Mouse (Mus musculus): ENCODE measurements around the gene Gap43.
"Not testable (repeated sequence)": the region's sequence is repeated elsewhere in the genome, so short reads cannot be mapped to it uniquely, and the experiment has no call there.

Gap43 gene

DNA sequence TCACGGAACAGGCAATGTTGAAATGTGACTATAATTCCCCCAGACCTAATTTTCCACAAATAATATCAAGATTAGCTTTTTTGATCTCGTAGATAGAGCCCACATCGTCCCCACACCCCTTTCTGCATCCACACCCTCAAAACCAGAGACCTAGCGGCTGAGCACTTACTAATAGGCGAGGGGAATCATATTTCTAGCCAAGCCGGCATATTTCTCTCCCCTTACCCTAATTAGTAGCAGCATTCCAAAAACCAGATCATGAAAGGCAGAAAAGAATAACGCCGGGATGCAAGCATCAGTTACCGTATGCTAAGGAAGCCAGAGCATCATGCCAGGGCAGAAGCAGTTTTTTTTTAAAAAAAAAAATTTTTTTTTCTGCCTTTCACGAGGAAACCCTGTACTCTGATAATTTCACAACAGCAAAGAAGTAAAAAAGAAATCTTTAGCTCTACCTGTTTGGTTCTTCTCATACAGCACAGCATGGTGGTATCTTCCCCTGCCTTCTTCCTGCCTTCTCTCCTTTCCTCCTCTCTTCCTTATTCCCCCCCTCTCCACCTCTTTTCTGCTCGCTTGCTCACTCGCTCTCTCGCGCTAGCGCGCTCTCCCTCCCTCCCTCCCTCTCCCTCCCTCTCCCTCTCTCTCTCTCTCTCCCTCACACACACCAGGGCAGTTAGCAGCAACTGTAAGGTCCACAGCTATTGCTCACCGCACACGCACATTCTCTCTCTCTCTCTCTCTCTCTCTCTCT lies at the start of gene Gap43:
TSS of gene Gap43 (minus strand) at position 631 of the 748 bp plus-strand sequence.
- no peak for DNase-seq (ENCODE audit: extremely low spot score, low read depth, low spot score)

DNA sequence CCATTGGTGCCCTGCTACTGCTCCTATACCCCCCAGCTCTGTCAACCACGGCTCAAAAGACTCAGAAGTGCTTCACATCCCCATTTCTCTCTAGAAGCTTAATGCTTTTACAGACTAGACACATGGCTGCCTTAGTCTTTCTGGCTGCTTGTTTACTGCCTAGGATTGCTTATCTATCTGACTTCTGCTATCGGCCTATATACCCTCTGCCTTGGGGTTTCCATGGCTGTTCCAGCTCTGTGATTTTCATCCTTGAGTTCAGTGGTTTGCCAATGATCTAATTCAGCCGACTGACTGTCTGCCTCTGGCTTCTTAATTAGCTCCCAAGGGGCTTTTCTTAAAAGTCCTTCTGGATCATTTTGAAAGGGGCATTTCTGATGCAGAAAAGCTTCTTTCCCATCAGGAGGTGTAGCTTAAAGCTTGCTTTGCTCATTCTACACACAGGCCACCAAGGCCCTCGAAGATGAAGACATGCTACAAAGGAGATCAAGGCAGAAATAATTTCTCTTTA lies 40.9 kb upstream of the Gap43 start:
- DNase-seq (ENCODE audit: extremely low spot score, low read depth, low spot score): no peak

DNA sequence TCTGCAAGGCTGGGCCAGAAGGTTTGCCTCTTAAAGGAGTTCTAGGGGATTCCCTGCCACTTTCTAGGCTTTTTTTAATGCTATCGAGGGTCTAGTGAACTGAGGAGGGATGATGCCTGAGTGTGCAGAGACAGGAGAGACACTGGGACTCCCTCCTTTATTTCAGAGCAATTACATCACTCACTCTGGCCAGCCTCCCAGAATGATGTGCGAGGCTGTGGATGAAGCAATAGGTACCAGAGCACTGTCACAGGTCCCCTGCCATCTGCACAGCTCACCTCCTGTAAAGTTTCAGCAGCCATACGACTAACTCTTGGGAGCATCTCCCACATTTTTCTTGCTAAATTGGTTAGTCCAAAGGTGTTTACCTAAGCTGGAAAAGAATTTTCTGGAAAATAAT lies 40.2 kb upstream of the Gap43 start:
- no peak for DNase-seq (ENCODE audit: extremely low spot score, low read depth, low spot score)

DNA sequence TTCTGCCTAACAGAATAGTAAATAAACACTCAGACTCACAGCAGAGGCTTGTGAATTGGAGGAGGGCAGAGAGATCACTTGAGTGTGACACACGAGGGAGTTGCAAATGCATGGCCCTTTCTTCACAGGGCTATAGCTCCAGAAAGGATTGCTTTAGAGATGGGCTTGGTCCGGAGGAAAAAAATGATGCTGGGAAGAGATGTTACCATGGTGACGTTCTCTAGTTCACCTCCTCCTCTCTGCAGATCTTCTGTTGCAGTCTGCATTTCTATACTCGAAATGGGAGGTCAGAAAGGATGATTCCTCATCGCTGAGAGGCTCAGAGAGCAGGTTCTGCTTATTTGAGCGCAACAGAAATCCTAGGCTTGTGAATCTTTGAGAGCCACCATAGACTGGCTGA lies 29.7 kb upstream of the Gap43 start:
- no peak for DNase-seq (ENCODE audit: extremely low spot score, low read depth, low spot score)

- no peak for DNase-seq (ENCODE audit: extremely low spot score, low read depth, low spot score)
Measured at GRCm38 (mm10) chr16:42369346-42369745, 28.9 kb upstream of the Gap43 start.

DNA sequence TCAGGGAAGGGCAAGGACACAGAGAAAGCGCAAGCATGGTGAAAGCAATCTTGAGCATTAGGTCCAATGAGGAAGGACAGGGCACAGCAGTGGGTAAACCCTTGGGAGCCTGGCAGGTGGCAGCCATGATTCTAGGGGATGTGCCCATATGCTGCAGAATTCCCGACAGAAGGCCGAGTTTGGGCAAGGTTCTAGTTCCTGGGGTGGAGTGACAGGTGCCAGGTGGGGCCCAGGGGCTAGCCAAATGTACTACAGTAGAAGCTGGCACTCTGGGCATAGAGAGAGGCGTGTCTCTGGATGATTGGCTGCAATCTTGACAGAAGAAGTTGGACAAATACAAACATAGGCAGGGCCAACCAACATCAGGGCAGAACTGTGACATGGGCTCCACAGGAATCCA lies 19.6 kb upstream of the Gap43 start:
- DNase-seq (ENCODE audit: extremely low spot score, low read depth, low spot score): no peak

DNA sequence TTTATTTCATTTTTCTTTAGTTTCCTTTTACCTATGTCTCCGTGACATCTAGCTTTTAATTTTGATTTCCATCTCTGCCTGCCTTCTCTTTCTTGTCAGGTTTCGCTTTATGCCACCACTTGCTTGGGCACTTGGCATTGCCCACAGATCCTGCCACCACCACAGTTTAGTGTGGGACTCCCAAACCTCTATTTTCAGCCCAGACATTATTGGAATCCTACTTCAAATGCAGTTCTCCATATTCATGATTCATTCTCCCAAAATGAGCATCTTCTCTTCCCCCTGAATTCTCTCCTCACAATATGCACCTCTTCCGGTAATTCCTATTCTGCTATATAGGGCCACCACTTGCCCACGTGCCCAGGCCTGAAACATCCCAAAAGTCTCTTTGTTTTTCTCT lies 17.6 kb upstream of the Gap43 start:
- DNase-seq (ENCODE audit: extremely low spot score, low read depth, low spot score): no peak

GRCm38 (mm10) chr16:42350076-42350475 lies 9.6 kb upstream of the Gap43 start:
- DNase-seq (ENCODE audit: extremely low spot score, low read depth, low spot score): no peak

- not testable (repeated sequence) for DNase-seq (ENCODE audit: extremely low spot score, low read depth, low spot score)
Measured at GRCm38 (mm10) chr16:42340865-42341264, 414 bp upstream of the Gap43 start.

GRCm38 (mm10) chr16:42339512-42339911 lies 939 bp downstream of the Gap43 start:
- DNase-seq (ENCODE audit: extremely low spot score, low read depth, low spot score): no peak

DNA sequence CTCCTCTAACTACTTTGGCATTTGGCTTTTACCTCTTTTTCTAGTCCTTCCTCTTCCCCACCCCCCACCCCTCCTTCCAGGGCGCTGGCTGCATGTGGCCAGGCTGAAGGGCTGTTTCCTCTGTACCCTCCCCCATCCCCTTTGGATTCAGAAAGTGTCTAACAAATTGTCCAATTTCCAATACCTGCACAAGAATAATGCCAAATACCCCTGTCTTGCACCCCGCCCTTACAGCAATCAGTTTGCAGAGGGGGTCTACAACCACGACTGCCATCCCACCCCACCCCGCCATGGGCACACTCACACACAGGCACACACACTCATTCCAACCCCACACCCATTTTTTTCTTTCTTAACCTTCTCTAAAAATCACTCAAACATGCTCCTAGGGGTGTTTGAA lies 1.5 kb downstream of the Gap43 start:
- no peak for DNase-seq (ENCODE audit: extremely low spot score, low read depth, low spot score)

DNA sequence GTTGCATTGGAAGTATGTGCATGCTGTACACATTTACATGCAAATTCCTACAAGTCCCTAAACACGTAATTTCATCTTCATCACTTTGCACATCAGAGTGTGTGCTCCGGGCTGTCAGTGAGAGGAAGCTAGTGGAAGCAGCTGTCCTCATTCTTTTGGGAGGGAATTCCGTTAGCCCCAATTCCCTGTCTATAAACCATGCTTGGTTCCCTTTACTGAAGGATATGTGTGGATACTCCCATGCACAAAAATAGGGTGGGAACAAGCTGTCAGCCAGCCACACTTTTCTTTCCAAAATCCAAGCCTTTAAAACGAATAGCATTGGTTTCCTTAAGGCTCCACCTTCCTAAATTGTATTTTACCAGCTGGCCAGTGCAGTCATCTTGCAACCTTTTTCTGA lies 2.1 kb downstream of the Gap43 start:
- DNase-seq (ENCODE audit: extremely low spot score, low read depth, low spot score): no peak

DNA sequence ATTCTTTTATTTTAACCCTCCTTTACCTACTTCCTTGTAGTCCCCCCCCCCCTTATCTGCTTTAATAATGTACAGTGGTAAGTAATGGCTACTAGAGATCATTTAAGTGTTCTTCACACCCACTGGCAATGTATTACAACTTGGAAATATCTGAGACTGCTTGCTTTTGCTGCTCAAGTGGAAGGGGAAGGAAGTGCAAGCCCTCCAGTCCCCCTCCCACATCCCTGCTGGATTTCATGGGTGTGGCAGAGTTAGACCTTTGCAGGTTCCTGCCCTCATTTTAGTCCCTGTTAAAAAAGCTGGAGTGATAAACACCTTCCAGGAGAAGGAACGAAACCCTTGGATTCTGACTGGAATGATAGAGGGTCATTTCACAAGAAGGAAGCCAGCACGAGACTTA lies 2.8 kb downstream of the Gap43 start:
- no peak for DNase-seq (ENCODE audit: extremely low spot score, low read depth, low spot score)

- no peak for DNase-seq (ENCODE audit: extremely low spot score, low read depth, low spot score)
Measured at GRCm38 (mm10) chr16:42336610-42337009, 3.8 kb downstream of the Gap43 start.

- no peak for DNase-seq (ENCODE audit: extremely low spot score, low read depth, low spot score)
Measured at GRCm38 (mm10) chr16:42332321-42332720, 8.1 kb downstream of the Gap43 start.

GRCm38 (mm10) chr16:42326191-42326590 lies 14.3 kb downstream of the Gap43 start:
- no peak for DNase-seq (ENCODE audit: extremely low spot score, low read depth, low spot score)

- no peak for DNase-seq (ENCODE audit: extremely low spot score, low read depth, low spot score)
Measured at GRCm38 (mm10) chr16:42325536-42325935, 14.9 kb downstream of the Gap43 start.

GRCm38 (mm10) chr16:42319831-42320230 lies 20.6 kb downstream of the Gap43 start:
- no peak for DNase-seq (ENCODE audit: extremely low spot score, low read depth, low spot score)

DNA sequence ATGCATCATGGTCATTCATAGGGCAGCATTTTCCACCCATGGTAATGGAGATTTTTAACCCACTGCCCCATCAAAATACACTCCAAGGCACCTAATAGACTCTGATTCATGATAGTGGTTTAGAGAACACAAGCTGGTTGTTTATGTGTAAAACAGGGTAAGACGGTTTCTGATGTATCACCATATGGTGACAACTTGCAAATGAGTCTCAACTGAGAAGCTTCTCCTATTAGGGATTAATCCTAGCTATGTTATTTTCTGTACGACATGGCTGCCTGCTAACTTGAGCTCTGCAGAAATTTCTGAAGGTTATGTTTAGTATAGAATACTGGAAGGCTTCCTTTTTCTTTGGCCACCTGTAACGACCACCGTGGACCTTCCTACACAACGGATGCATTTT lies 21.1 kb downstream of the Gap43 start:
- DNase-seq (ENCODE audit: extremely low spot score, low read depth, low spot score): no peak

DNA sequence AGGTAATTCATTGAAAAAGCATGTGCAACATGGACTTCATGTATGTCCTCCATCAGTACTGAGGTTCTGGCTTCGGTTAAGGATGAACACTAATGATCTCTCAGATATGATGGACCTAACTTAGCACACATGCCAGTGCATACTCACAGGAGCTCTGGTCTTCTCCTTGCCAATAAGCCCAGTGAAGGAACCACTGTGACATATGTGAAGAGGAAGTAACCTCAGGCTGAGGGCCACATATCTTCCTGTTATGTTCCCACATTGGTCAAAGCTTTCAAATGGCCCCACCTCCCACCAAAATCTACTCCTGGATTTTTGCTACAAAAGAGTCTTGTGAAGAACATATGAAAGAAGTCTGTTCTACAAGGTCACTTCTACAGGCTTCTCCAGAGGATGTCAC lies 28.3 kb downstream of the Gap43 start:
- no peak for DNase-seq (ENCODE audit: extremely low spot score, low read depth, low spot score)

GRCm38 (mm10) chr16:42308761-42309160 lies 31.7 kb downstream of the Gap43 start:
- no peak for DNase-seq (ENCODE audit: extremely low spot score, low read depth, low spot score)

GRCm38 (mm10) chr16:42305934-42306701 lies 34.3 kb downstream of the Gap43 start:
- no peak for DNase-seq (ENCODE audit: extremely low spot score, low read depth, low spot score)

Measured in hindlimb bud, embryonic 11.5 days (tissue).